Mouse (Mus musculus) liver, adult (tissue): ENCODE measurements around the gene Hnf4a.

Source experiments
- GATA4 ChIP-seq: IDR thresholded peaks from 2 replicates; pipeline ENCODE4 v1.6.1; 2014; ENCODE audit warnings: mild to moderate bottlenecking, low read length; ENCODE audit not compliant: insufficient replicate concordance

The Hnf4a gene

DNA sequence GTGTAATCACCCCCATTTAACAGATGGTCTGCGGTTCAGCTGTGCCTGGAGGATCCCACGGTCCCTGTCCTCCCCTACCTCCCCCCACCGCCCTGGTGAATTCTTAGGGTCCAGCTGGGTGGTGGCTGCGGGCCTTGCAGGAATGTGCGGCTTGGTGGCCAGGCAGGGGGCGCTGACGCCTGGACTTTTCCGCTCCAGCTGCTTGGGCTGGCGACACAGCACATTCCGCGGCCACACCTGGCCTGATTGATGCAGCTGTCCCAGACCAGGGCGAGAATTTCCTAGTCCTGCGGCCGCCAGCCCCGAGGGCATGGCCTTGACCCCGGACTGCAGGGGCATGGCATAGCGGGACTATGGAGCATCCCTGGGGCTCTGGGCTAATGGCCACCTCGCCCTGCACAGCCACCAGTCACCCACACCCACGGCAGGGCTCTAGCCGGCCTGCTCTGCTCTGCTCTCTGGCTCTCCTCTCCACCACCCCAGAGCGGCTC is 25.0 kb upstream of the Hnf4a start:
- TF ChIP-seq GATA4, result no peak

DNA sequence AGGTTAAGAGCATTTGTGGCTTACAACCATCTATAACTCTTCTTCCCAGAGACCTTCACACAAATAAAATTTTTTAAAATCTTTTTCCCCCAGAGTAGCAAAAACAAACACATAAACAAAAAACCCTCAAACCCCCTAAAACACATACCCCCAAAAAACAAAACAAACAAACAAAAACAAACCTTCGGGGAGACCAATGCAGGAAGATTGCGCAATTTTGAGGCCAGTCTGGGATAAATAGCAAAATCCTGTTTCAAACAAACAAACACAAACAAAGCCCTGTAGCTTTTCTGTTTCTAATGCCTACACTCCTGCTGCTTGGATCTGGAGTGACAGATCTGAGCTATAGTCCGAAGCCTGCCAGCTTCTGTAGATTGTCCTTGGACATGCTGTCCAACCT is 19.2 kb upstream of the Hnf4a start:
- no peak for TF ChIP-seq GATA4

DNA sequence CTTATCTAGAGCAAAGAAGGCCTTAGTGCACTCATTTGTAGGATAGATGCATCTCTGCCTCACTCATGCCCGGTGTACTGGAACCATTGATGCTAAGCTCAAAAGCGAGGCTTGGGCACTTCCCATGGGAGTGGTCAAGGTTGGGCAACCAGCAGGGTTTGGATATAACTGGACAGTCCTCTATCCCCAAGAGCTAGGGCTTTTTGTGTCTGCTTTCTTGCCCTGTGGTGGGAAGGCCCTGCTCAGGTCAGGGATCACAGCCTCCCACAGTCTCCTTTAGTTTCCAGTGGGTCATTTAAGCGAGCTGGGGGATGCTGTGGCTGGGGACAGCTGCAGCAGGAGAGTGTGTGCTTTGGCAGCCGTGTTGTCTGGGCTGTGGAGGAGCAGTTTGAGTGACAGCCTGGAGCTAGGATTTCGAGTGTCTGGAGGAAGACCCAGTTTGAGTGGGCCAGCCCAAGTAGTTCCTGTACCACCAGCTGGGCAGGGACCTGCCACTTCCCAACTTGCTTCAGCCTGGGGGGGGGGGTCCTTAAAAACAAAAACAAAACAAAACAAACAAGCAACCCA is 16.8 kb upstream of the Hnf4a start:
- no peak for TF ChIP-seq GATA4

DNA sequence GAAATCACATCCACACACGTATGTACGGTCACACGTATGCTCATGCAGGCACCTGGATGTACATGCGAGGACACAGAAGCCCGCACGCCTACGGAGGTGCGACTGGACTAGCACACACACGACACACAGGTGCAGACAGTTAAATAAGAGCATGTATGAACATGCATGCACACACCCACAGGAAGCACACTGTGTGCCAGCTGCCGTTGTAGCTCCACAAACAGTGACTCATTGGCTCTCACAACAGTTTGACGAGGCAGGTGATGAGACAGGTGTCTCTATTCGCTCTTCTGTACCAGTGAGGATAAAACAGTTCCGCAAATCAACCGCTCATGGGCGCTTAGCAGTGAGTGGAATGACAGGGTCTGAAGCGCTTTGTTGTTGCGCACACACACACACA is 16.0 kb upstream of the Hnf4a start:
- no peak for TF ChIP-seq GATA4

DNA sequence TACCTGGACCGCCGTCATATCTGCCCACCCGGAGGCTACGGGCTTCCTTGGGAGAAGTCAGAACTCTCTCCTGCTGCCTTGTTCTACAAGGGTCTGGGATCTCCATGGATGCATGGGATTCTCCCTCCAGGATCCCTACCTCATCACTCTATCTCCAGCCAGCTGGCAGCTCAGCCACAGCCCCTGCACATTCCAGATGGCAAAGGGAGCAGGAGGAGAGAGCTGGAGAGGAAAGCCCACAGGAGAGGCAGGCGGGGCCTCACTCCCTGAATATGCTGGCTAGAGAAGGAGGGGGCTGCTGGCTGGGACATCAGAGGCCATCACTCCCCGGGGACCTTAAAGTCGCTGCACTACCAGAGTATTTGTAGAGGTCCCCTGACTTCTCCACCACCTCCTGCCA is 15.3 kb upstream of the Hnf4a start:
- no peak for TF ChIP-seq GATA4

DNA sequence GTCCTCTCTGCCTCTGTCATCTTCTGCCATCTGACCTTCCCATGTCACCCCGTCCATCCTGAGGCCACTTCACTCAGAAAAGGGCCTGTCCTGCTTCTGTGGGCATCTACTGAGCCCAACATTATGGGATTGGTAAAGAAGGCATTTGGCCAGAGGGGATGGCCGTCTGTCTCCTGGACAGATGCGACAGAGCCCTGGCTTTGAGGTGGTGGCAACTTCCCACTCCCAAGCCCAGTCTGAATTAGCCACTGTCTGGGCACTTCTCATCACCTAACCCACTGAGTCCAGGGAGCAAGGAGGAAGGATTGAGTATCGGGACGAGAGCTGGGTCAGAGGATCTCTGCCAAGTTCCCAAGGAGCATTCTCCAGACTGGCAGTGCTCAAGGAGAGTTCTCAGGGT is 14.6 kb upstream of the Hnf4a start, which contains the start of gene R3hdml:
R3hdml (plus strand) TSS at position 301 of the 400 bp plus-strand sequence.
- TF ChIP-seq GATA4, result no peak

DNA sequence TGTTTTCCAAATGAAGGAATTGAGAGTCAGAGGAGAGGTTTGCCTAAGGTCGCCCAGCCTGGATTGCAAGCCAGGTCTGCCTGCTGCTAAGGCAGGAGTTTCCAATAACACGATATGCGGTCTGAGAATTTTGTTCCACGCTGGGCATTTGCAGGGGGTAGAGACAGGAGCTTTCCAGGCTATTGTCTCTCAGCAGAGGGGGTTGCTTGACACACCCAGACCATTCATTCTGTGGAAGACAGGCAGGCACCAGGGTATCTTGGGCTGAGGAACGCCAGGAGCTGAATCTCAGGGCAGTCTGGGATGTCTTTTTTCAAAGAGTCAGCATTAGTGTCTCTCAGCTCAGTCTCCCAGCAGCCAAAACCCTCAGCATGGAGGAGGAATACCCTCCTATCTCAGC is 13.6 kb upstream of the Hnf4a start:
- TF ChIP-seq GATA4, result no peak

DNA sequence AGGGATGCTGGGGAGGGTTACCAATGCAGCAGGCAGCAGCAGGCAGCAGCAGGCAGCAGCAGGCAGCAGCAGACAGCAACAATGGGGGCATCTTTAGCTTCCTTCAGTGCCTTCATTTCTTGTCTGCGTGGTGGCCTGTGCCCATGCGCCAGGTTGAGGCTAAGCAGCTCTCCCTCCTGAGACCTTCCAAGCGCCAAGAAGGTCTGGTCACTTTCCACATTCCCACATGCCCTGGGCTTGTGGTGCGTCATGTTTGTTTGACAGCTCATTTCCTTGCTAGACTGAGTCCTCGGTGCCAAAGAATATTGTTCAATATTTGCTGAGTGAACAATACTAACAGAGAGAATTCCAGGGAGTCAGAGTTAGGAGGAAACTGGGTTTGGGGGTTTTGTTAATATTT is 12.6 kb upstream of the Hnf4a start:
- no peak for TF ChIP-seq GATA4

DNA sequence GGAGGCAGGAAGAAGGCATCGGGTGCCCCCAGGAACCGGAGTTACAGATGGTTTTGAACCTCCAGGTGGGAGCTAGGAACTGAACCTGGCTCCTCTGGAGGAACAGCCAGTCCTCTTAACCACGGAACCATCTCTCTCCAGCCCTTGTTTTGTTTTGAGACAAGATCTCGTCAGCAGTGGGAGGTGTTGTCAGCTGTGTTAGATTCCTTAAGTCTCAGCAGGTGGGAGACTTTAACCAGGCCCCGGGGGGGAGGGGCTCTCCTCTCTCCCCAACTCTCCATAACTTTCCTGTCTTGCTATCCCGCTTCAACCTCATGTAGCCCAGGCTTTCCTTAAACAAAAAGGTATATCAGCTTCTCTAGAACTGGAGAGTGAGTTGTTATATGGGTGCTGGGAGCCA is 12.2 kb upstream of the Hnf4a start:
- TF ChIP-seq GATA4, result no peak

DNA sequence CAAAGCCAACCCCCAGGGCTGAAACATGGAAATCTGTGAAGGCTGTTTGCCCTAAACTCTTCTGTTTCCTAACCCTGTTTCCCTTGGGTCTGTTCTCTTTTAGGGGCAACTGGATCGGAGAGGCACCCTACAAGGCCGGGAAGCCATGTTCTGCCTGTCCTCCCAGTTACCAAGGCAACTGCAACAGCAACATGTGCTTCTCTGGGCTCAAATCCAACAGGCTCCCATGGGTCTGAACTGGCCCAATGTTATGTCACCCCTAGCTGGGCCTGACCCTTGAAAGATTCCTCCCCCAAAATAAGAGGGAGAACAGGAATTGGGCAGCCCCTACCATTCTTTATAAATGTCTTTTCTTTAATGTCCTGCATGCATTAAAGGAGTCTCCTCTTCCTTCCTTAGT is 4.4 kb upstream of the Hnf4a start:
- TF ChIP-seq GATA4, result no peak

DNA sequence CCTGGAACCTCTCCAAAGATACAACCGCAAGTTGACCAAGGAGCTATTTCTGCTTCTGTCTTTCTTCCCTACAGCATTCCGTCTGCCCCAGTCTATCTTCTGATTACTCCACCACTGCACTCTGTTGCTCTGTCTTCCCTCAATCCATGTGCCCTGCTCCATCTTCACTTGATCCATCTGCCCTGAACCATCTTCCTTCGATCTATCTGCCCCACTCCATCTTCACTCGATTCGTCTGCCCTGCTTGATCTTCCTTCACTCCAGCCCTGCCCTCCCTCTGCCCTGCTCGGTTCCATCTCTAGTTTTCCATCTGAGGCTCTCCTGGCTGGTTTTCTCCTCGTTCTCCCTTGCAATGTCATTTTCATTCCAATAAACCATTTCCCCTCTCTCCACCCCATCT is 3.4 kb upstream of the Hnf4a start:
- no peak for TF ChIP-seq GATA4

DNA sequence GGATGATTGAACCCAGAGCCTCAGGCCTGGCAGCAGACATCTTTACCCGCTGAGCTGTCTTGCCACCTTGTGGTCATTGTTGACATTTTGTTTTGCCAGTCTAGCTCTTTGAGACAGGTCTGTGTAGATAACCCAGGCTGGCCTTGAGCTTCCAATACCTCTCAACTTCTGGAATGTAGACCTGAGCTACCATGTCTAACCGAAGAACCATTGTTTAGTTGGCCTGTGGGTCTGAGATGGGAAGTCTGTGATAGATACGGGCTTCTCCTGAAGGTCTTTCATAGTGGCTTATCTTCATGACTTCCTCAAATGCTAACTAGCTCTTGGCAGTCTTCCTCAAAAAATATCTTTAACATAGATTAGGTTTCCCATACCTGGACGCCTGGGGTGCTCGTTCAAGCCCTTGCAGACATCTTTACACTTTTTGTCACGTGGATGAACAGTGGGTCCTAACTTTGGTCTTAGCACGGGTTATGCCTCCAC is 19.2 kb downstream of the Hnf4a start:
- TF ChIP-seq GATA4, result no peak

DNA sequence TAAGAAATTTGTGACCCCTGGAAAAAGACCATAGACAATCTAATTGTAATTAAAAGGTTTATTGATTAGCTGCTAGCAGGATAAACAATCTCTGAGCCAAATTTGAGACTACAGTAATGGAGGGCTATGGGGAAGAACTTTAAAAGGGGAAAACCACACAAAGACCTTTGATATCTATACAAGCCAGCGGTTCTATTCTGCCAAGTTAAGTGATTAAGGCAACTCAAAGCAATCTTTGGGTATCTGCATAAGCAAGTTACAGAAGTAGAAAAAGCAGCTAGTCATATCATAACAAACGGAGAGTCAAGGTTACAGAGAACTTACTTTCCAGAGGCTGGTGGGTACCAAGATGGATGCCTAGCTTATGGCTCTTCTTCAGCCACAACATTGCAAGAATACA is 20.9 kb downstream of the Hnf4a start:
- no peak for TF ChIP-seq GATA4

DNA sequence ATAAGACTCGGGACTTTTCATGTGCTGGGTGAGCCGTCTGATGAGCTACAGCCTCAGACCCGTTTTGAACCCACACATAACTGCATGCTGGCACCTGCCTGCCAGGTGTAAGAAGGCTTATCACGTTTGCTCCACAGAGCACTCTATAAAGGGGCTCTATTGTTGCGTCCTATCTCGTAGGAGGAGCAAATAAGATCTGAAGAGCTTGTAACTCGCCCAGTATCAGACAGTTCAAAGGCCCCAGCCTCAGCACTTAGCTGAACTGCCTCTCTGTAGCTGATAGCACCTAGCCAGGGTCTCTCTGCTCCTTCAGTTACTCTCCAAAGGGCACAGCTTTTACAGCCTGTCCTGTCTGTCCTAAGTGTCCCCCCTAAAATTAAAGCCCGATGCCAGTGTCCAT is 23.8 kb downstream of the Hnf4a start:
- no peak for TF ChIP-seq GATA4

DNA sequence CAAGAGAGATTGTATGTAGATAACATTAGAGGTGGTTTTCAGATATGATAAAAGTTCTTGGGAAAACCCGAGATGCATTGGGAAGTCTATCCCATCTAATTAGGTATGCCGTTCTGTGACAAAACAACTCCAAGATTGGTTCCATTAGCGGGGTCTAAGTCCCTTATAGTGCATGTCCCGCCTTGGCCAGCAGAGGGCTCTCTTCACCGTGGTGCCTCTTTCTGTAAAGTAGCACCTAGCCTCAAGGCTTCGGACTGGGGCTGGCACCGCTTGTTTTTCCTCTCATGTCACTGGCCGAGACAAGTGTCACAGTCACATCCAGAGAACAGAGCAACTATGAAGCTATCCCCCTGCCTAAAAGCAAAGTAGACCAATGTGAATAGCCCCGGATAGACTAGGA is 25.3 kb downstream of the Hnf4a start:
- no peak for TF ChIP-seq GATA4

DNA sequence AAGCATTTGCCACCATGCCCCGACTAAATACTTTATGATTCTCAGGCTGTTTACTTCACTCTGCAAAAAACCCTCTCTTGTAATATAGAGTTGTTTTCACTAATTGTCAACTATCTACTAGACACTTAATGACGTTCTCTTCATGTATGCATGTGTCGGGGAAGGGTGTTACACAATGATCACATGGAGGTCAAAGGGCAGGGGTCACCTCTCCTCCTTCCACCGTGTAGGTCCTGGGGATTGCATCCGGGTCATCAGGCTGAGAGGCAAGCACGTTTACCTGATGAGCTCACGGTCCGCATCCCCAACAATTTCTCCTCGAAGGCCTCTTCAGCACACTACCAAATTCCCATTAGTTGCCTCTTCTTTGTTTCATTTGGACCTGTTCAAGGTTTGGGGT is 26.6 kb downstream of the Hnf4a start:
- no peak for TF ChIP-seq GATA4

DNA sequence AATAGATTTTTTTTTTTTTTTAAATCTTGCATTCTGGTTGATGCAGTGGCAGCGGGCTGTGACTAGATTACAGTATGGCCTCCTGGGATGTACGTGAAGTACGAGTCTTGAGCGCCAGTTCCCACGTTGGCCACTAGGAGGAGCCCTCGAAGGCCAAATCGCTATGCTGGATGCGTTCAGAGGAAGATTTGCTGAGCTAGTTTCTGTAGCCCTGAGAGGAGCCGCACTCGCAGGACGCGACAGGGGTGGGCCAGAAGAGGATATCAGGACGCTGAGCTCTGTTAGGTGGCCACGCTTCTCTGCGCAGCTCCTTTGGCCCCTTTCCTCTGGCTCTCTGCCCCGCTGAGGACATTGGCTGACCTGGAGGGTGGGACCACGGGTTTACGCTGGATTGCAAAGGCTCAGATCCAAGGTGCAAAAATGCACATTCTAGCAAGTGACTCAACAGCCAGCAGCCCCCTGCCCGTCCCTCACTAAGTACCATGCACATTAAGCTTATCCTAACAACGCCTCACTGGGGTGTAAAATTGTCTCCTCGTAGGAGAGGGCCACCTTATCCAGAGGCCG is 28.4 kb downstream of the Hnf4a start:
- no peak; the same call in 1 of the 2 replicates for TF ChIP-seq GATA4
